Mouse (Mus musculus): ENCODE measurements at regions not wholly inside any gene's neighbourhood (a gene's known extent, or its start where the extent isn't known, plus 50 kb on each side); places are given as distances from the start of the nearest gene placed in this dataset.

- Histone ChIP-seq H3K9ac (ENCODE audit: low read depth, low read length) (no peak overlapping the region), H3K9me3 (replicated peaks; ENCODE audit: control insufficient read depth, low read length) (no peaks in the 10 kb centered on the region), H3K4me2 (no peak overlapping the region), H3K4me1 (ENCODE audit: control insufficient read depth, insufficient read depth, low read length) (no peaks in the 10 kb centered on the region), H3K36me3 (ENCODE audit: control insufficient read depth, insufficient read depth, low read length) (no peaks in the 10 kb centered on the region), H3K27ac (ENCODE audit: low read depth, low read length) (no peak overlapping the region), H3K4me3 (ENCODE audit: low read depth, low read length) (no peak overlapping the region), H3K27me3 (ENCODE audit: control insufficient read depth, insufficient read depth, low read length) (no peaks in the 10 kb centered on the region)
- no peak for ATAC-seq (replicated peaks; ENCODE audit: insufficient number of reproducible peaks, low FRiP score, low TSS enrichment)
- WGBS (ENCODE audit: insufficient replicate concordance) = 77% methylated on average over 4 of the region's 4 CpGs
Measured at GRCm38 (mm10) chr16:25147486-25147885, 139.1 kb upstream of the Tprg start.

DNA sequence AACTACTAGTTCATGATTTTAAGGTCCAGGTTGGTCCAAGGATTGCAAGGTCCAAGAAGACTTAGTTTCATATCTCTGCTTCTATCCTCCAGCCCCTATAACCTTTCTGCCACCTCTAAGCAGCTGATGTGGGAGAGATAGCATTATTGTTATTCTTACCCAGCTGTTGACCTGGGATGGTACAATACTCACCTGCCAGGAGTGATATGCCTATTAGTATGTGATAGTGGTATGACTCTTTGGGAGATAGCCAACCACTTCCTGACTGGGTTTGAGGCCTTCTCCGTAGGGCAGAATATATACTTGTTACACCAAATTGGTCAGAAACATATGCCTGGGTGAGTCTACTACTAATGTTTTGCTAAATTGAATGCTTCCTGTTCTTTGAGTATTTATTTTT is 137.4 kb upstream of the Tprg start:
- Histone ChIP-seq H3K9me3 (replicated peaks; ENCODE audit: control insufficient read depth, low read length) (no peaks in the 10 kb centered on the region), H3K36me3 (ENCODE audit: control insufficient read depth, insufficient read depth, low read length) (no peaks in the 10 kb centered on the region), H3K4me1 (ENCODE audit: control insufficient read depth, insufficient read depth, low read length) (no peaks in the 10 kb centered on the region), H3K27me3 (ENCODE audit: control insufficient read depth, insufficient read depth, low read length) (no peaks in the 10 kb centered on the region), H3K27ac (ENCODE audit: low read depth, low read length) (no peak overlapping the region), H3K4me3 (ENCODE audit: low read depth, low read length) (no peak overlapping the region), H3K9ac (ENCODE audit: low read depth, low read length) (no peak overlapping the region), H3K4me2 (no peak overlapping the region)
- no peak for ATAC-seq (replicated peaks; ENCODE audit: insufficient number of reproducible peaks, low FRiP score, low TSS enrichment)
- 81% methylated on average over 1 of the region's 1 CpGs for WGBS (ENCODE audit: insufficient replicate concordance)

GRCm38 (mm10) chr16:25176870-25177269 is 109.7 kb upstream of the Tprg start:
- no peak for ATAC-seq (replicated peaks; ENCODE audit: insufficient number of reproducible peaks, low FRiP score, low TSS enrichment)
- Histone ChIP-seq H3K27me3 (ENCODE audit: control insufficient read depth, insufficient read depth, low read length) (no peaks in the 10 kb centered on the region), H3K4me1 (ENCODE audit: control insufficient read depth, insufficient read depth, low read length) (no peaks in the 10 kb centered on the region), H3K4me2 (no peak overlapping the region), H3K9me3 (replicated peaks; ENCODE audit: control insufficient read depth, low read length) (no peaks in the 10 kb centered on the region), H3K9ac (ENCODE audit: low read depth, low read length) (no peak overlapping the region), H3K27ac (ENCODE audit: low read depth, low read length) (no peak overlapping the region), H3K4me3 (ENCODE audit: low read depth, low read length) (no peak overlapping the region), H3K36me3 (ENCODE audit: control insufficient read depth, insufficient read depth, low read length) (no peaks in the 10 kb centered on the region)

DNA sequence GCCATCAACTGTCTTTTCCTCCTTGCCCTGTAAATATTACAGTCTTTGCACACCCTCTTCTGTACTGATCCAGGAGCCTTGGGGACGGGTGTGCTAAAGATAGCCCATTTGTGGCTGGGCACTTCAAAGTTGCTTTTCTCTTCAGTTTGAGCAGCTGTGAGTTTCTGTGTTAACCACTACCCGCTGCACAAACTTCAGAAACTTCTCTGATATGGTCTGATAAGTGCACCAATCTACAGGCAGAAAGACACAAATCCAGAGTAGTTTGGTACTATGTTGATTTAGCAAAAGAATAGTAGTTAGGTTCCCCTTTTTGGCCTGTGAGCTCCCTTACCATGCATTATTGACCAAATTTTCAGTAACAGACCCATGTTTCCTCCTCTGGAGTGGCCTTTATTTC is 108.6 kb upstream of the Tprg start:
- Histone ChIP-seq H3K27ac (ENCODE audit: low read depth, low read length) (no peak overlapping the region), H3K4me2 (no peak overlapping the region), H3K36me3 (ENCODE audit: control insufficient read depth, insufficient read depth, low read length) (no peaks in the 10 kb centered on the region), H3K9me3 (replicated peaks; ENCODE audit: control insufficient read depth, low read length) (no peaks in the 10 kb centered on the region), H3K9ac (ENCODE audit: low read depth, low read length) (no peak overlapping the region), H3K4me1 (ENCODE audit: control insufficient read depth, insufficient read depth, low read length) (no peaks in the 10 kb centered on the region), H3K4me3 (ENCODE audit: low read depth, low read length) (no peak overlapping the region), H3K27me3 (ENCODE audit: control insufficient read depth, insufficient read depth, low read length) (no peaks in the 10 kb centered on the region)
- WGBS (ENCODE audit: insufficient replicate concordance) = 39% methylated on average over 2 of the region's 2 CpGs
- ATAC-seq (replicated peaks; ENCODE audit: insufficient number of reproducible peaks, low FRiP score, low TSS enrichment) = no peak

GRCm38 (mm10) chr16:25181939-25182338 is 104.7 kb upstream of the Tprg start:
- Histone ChIP-seq H3K4me1 (ENCODE audit: control insufficient read depth, insufficient read depth, low read length) (no peaks in the 10 kb centered on the region), H3K36me3 (ENCODE audit: control insufficient read depth, insufficient read depth, low read length) (no peaks in the 10 kb centered on the region), H3K27ac (ENCODE audit: low read depth, low read length) (no peak overlapping the region), H3K4me2 (no peak overlapping the region), H3K4me3 (ENCODE audit: low read depth, low read length) (no peak overlapping the region), H3K9me3 (replicated peaks; ENCODE audit: control insufficient read depth, low read length) (no peaks in the 10 kb centered on the region), H3K27me3 (ENCODE audit: control insufficient read depth, insufficient read depth, low read length) (no peaks in the 10 kb centered on the region), H3K9ac (ENCODE audit: low read depth, low read length) (no peak overlapping the region)
- no peak for ATAC-seq (replicated peaks; ENCODE audit: insufficient number of reproducible peaks, low FRiP score, low TSS enrichment)
- 89% methylated on average over 6 of the region's 6 CpGs for whole genome bisulfite sequencing (ENCODE audit: insufficient replicate concordance)

DNA sequence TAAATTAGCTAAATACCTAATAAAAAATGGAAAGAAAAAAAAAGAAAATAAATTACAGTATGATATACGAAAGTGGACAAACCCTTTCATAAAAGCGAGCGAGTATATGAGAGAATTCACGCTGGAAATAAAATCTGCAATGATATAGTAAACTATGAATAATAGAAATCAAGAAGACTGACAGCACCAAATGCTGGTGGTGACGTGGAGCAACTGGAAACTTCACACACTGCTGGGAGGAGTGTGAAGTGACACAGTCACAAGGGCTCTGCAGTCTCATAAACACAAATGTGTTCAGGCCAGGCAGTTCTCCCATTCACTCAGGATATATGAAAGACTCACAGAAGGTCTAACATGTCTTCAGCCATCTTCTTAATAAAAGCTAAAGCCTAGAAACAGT is 89.5 kb upstream of the Tprg start:
- Histone ChIP-seq H3K36me3 (ENCODE audit: control insufficient read depth, insufficient read depth, low read length) (no peaks in the 10 kb centered on the region), H3K9ac (ENCODE audit: low read depth, low read length) (no peak overlapping the region), H3K4me3 (ENCODE audit: low read depth, low read length) (no peak overlapping the region), H3K27me3 (ENCODE audit: control insufficient read depth, insufficient read depth, low read length) (no peaks in the 10 kb centered on the region), H3K4me2 (no peak overlapping the region), H3K27ac (ENCODE audit: low read depth, low read length) (no peak overlapping the region), H3K4me1 (ENCODE audit: control insufficient read depth, insufficient read depth, low read length) (no peaks in the 10 kb centered on the region), H3K9me3 (replicated peaks; ENCODE audit: control insufficient read depth, low read length) (no peaks in the 10 kb centered on the region)
- WGBS (ENCODE audit: insufficient replicate concordance) = 80% methylated on average over 5 of the region's 5 CpGs
- no peak for ATAC-seq (replicated peaks; ENCODE audit: insufficient number of reproducible peaks, low FRiP score, low TSS enrichment)

DNA sequence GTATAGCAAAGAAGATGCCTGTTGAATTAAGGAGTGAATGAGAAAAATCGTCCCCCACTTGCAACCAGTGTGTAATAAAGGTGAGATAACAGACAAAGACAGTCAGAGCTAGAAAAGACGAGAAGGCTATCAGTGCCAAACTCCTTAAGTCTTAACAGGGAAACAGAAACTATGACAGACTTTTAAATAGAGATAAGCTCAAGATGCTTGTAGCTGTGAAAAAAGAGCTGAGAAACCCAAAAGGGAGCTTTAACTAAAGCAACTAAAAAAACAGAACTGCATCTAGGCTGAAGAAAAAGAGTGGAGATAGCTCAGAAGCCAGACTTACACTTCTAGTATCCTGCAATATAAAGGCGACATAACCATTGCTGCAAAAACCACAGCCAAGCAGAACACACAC is 87.8 kb upstream of the Tprg start:
- Histone ChIP-seq H3K4me1 (ENCODE audit: control insufficient read depth, insufficient read depth, low read length) (no peaks in the 10 kb centered on the region), H3K4me2 (no peak overlapping the region), H3K9ac (ENCODE audit: low read depth, low read length) (no peak overlapping the region), H3K9me3 (replicated peaks; ENCODE audit: control insufficient read depth, low read length) (no peaks in the 10 kb centered on the region), H3K27me3 (ENCODE audit: control insufficient read depth, insufficient read depth, low read length) (no peaks in the 10 kb centered on the region), H3K4me3 (ENCODE audit: low read depth, low read length) (no peak overlapping the region), H3K27ac (ENCODE audit: low read depth, low read length) (no peak overlapping the region), H3K36me3 (ENCODE audit: control insufficient read depth, insufficient read depth, low read length) (no peaks in the 10 kb centered on the region)
- 40% methylated on average over 3 of the region's 3 CpGs for WGBS (ENCODE audit: insufficient replicate concordance)
- ATAC-seq (replicated peaks; ENCODE audit: insufficient number of reproducible peaks, low FRiP score, low TSS enrichment) = no peak

GRCm38 (mm10) chr16:25199984-25200383 is 86.6 kb upstream of the Tprg start:
- no peaks in the 10 kb centered on the region for H3K36me3 ChIP-seq (ENCODE audit: control insufficient read depth, insufficient read depth, low read length)
- H3K27ac ChIP-seq (ENCODE audit: low read depth, low read length) = no peak overlapping the region
- no peaks in the 10 kb centered on the region for H3K27me3 ChIP-seq (ENCODE audit: control insufficient read depth, insufficient read depth, low read length)
- no peak overlapping the region for H3K4me3 ChIP-seq (ENCODE audit: low read depth, low read length)
- no peaks in the 10 kb centered on the region for H3K4me1 ChIP-seq (ENCODE audit: control insufficient read depth, insufficient read depth, low read length)
- no peak overlapping the region for H3K9ac ChIP-seq (ENCODE audit: low read depth, low read length)
- H3K4me2 ChIP-seq = no peak overlapping the region
- no peak for ATAC-seq (replicated peaks; ENCODE audit: insufficient number of reproducible peaks, low FRiP score, low TSS enrichment)
- H3K9me3 ChIP-seq (replicated peaks; ENCODE audit: control insufficient read depth, low read length) = no peaks in the 10 kb centered on the region

DNA sequence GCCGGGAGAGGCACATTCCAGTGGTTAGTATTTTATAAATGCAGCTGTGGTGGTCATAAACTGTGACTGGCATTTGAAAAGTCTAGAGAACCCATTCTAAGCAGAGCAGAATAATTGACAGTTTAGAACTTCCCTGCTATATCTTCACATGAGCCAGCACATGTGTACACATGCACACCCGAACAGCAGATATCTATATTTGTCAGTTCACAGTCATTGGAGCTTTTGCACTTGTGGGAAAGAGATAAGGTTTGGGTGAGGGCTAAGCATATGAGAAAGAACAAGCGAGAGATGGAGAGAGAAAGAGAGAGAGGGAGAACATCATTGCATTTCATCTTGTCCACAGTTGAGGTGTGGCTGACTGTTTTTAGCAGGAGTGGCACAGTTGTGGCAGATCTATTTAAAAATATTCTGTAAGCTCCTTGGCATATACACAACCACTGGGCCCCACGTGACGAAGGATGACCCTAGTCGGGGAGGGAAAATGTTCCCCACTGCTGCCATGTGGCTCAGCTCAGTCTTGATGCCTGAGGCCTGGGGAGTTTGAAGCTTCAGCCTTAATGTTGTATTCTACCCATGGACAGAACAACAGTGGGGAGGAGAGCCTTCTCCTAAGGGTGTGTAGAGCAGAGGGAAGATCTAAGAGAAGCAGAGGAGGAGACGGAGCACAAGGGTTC is 85.4 kb upstream of the Tprg start:
- Histone ChIP-seq H3K4me2 (no peak overlapping the region), H3K9me3 (replicated peaks; ENCODE audit: control insufficient read depth, low read length) (no peaks in the 10 kb centered on the region), H3K4me3 (ENCODE audit: low read depth, low read length) (no peak overlapping the region), H3K27ac (ENCODE audit: low read depth, low read length) (no peak overlapping the region), H3K27me3 (ENCODE audit: control insufficient read depth, insufficient read depth, low read length) (no peaks in the 10 kb centered on the region), H3K9ac (ENCODE audit: low read depth, low read length) (no peak overlapping the region), H3K36me3 (ENCODE audit: control insufficient read depth, insufficient read depth, low read length) (no peaks in the 10 kb centered on the region), H3K4me1 (ENCODE audit: control insufficient read depth, insufficient read depth, low read length) (no peaks in the 10 kb centered on the region)
- WGBS (ENCODE audit: insufficient replicate concordance) = 67% methylated on average over 7 of the region's 7 CpGs
- ATAC-seq (replicated peaks; ENCODE audit: insufficient number of reproducible peaks, low FRiP score, low TSS enrichment) = no peak

Data from heart, embryonic 11.5 days (tissue).